Mouse (Mus musculus) kidney, embryonic 16.5 days (tissue): ENCODE measurements around the gene Ptprj. TPM values are rescaled to one million over a fixed set of nuclear protein-coding genes. Genes with fewer than 3 reads are reported as not detected.
"Not testable (repeated sequence)": the region's sequence is repeated elsewhere in the genome, so short reads cannot be mapped to it uniquely, and the experiment has no call there.

ENCODE experiments used
- ATAC-seq: fragments of 200-750 bp; cut with Nextera tagmentation; 2 replicates; pipeline ENCODE4 v1.8.0; 2017; ENCODE audit warnings: moderate TSS enrichment; ENCODE audit not compliant: low FRiP score, low TSS enrichment
- H3K27ac ChIP-seq: fragments of 300-500 bp; sonication (generic); 2 replicates; pipeline ENCODE4 v1.5.1; 2014; ENCODE audit warnings: low read length
- H3K27me3 ChIP-seq: fragments of 300-500 bp; sonication (generic); 2 replicates; pipeline ENCODE4 v1.6.1; 2014; ENCODE audit warnings: low read length, control low read depth, mixed read lengths; ENCODE audit not compliant: insufficient read depth
- H3K36me3 ChIP-seq: fragments of 300-500 bp; sonication (generic); 2 replicates; pipeline ENCODE4 v1.6.1; 2014; ENCODE audit warnings: low read length, control low read depth, mixed read lengths; ENCODE audit not compliant: insufficient read depth
- H3K4me1 ChIP-seq: fragments of 300-500 bp; sonication (generic); 2 replicates; pipeline ENCODE4 v1.6.1; 2014; ENCODE audit warnings: low read length, control low read depth, mixed read lengths; ENCODE audit not compliant: insufficient read depth
- H3K4me2 ChIP-seq: fragments of 300-500 bp; sonication (generic); replicated peaks from 2 replicates; pipeline ENCODE4 v1.6.1; 2014; ENCODE audit warnings: low read depth, low read length
- H3K4me3 ChIP-seq: fragments of 300-500 bp; sonication (generic); 2 replicates; pipeline ENCODE4 v1.5.1; 2014; ENCODE audit warnings: mild to moderate bottlenecking, low read length
- H3K9ac ChIP-seq: fragments of 300-500 bp; sonication (generic); replicated peaks from 2 replicates; pipeline ENCODE4 v1.6.1; 2014; ENCODE audit warnings: low read length
- H3K9me3 ChIP-seq: fragments of 300-500 bp; sonication (generic); 2 replicates; pipeline ENCODE4 v1.6.1; 2016; ENCODE audit warnings: low read length, control low read depth
- WGBS: fragments of 180-500 bp; shearing (Covaris S2); extraction: QIAGEN DNeasy Blood & Tissue Kit; methylation state at CpG from one replicate; pipeline ENCODE4 v1.1.7; 2014; 5-methylcytosine and 5-hydroxymethylcytosine counted together
- polyA plus RNA-seq: library from polyadenylated mRNA; unstranded; fragments of >200 nt; fragmentation: Nextera tagmentation; extraction: Ambion mirVana; gene quantifications from 2 replicates; pipeline ENCODE4 v1.2.1, GENCODE M21; 2015

Ptprj gene
- polyA plus RNA-seq, 1 experiment from 2014 or later = 7.0 TPM

GRCm38 (mm10) chr2:90572126-90572525 lies 8.3 kb downstream of the Ptprj start:
- no peak for ATAC-seq
- no peak overlapping the region for H3K27ac ChIP-seq
- WGBS = 32% methylated on average over 5 of the region's 5 CpGs

DNA sequence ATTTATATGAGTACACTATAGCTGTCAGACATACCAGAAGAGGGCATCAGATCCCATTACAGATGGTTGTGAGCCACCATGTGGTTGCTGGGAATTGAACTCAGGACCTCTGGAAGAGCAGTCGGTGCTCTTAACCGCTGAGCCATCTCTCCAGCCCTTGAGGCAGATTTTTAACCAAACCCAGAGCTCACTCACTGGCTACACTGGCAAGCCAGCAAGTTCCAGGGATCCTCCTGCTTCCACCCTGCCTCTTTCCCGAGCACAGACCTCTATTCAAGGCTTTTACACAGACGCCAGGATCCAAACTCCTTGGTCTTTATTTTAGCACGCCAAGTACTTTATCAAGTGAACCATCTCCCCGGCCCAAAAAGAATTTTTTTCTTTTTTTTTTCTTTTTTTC lies 9.0 kb downstream of the Ptprj start:
- not testable (repeated sequence) for H3K9me3 ChIP-seq, H3K4me2 ChIP-seq, H3K36me3 ChIP-seq, H3K27me3 ChIP-seq, ATAC-seq, H3K9ac ChIP-seq, H3K4me3 ChIP-seq, H3K27ac ChIP-seq
- 82% methylated on average over 6 of the region's 6 CpGs for WGBS
- H3K4me1 ChIP-seq = peaks cover 12% of the 10 kb centered on the region

More at GRCm38 (mm10) chr2:90572126-90572525, 8.3 kb downstream of the Ptprj start:
- peaks cover 16% of the 10 kb centered on the region for H3K4me1 ChIP-seq
- H3K4me3 ChIP-seq = no peak overlapping the region
- no peak overlapping the region for H3K9ac ChIP-seq
- H3K36me3 ChIP-seq = no peaks in the 10 kb centered on the region
- H3K4me2 ChIP-seq = no peak overlapping the region; the same call in 1 of the 2 replicates
- no peaks in the 10 kb centered on the region for H3K9me3 ChIP-seq
- no peaks in the 10 kb centered on the region for H3K27me3 ChIP-seq

DNA sequence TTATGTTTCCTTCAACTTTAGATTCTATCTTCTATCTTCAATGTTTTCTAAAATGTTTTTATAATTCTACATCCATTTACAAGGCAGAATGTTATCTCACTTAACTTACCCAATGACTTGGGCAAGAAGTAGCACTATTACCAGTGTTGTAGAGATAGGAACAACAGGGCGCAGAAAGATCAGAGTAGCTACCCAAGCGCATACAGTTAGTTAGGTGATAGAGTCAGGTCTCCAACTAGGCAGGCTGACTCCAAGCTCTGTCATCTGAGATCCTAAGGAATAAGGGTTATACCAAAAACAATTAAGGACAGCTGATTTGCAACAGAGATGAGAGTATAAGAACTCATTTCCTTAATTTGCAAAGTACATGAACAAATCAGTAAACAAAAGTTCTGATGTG lies 9.6 kb downstream of the Ptprj start:
- no peak for ATAC-seq
- H3K4me3 ChIP-seq = no peak overlapping the region
- no peak overlapping the region for H3K4me2 ChIP-seq
- H3K4me1 ChIP-seq = peaks cover 12% of the 10 kb centered on the region
- H3K36me3 ChIP-seq = no peaks in the 10 kb centered on the region
- no peaks in the 10 kb centered on the region for H3K9me3 ChIP-seq
- 97% methylated on average over 2 of the region's 2 CpGs for WGBS
- no peak overlapping the region for H3K27ac ChIP-seq
- no peaks in the 10 kb centered on the region for H3K27me3 ChIP-seq
- no peak overlapping the region for H3K9ac ChIP-seq

DNA sequence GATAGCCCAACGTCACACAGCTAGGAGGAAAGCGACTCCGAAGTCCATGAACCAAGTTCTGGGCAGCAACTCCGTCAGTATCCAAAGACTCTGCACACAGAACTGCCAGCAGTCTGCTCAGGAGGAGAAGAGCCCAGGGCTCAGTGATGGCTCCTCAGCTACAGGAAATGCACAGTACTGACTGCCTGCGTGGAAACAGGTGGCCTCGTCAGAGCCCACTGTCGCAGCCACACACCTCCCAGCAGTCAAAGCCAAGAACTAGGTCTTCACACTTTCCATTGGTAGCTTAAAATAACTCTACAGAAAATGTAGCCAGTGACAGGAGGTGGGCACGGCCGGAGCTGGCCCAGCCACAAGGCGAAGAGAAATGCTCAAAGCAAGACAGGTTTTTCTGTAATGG lies 10.2 kb downstream of the Ptprj start:
- ATAC-seq = no peak
- no peaks in the 10 kb centered on the region for H3K36me3 ChIP-seq
- no peak overlapping the region for H3K4me3 ChIP-seq
- no peak overlapping the region for H3K4me2 ChIP-seq
- H3K27ac ChIP-seq = no peak overlapping the region
- WGBS = 86% methylated on average over 10 of the region's 10 CpGs
- H3K9ac ChIP-seq = no peak overlapping the region
- H3K9me3 ChIP-seq = no peaks in the 10 kb centered on the region
- H3K4me1 ChIP-seq = peaks cover 12% of the 10 kb centered on the region
- H3K27me3 ChIP-seq = no peaks in the 10 kb centered on the region

DNA sequence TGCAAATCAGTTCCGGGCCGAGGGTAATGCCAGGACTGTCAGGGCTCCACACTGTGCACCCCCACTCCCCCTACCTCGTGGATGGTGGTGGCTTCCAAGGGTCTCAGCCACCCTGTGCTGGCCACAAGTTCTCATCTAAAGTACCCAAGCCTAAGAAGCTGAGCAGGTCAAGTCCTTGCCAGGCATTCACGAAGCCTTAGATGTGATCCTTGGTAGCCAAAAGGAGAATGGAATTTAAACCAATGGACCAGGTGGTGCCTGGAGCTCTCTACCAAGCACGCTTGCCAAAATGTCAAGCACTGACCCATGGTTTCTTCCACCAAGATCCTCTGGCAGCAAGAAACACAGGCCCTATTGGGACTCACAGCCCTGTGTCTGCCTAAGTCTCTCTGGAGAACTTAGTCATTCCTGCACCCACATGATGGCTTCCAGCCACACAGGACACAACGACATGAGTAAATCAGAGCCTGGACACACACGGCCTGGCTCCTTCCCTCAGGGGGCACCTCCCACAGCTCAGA lies 11.4 kb downstream of the Ptprj start:
- Histone ChIP-seq H3K27me3 (no peaks in the 10 kb centered on the region), H3K9me3 (no peaks in the 10 kb centered on the region), H3K27ac (no peak overlapping the region), H3K4me3 (no peak overlapping the region), H3K4me2 (no peak overlapping the region), H3K4me1 (peaks cover 14% of the 10 kb centered on the region), H3K9ac (no peak overlapping the region), H3K36me3 (no peaks in the 10 kb centered on the region)
- WGBS = 78% methylated on average over 7 of the region's 7 CpGs
- no peak for ATAC-seq

GRCm38 (mm10) chr2:90568091-90568490 lies 12.4 kb downstream of the Ptprj start:
- no peak overlapping the region for H3K27ac ChIP-seq
- H3K9ac ChIP-seq = no peak overlapping the region
- no peak for ATAC-seq
- H3K4me2 ChIP-seq = no peak overlapping the region
- H3K9me3 ChIP-seq = no peaks in the 10 kb centered on the region
- H3K36me3 ChIP-seq = no peaks in the 10 kb centered on the region
- WGBS = 86% methylated on average over 7 of the region's 7 CpGs
- no peak overlapping the region for H3K4me3 ChIP-seq
- no peaks in the 10 kb centered on the region for H3K27me3 ChIP-seq
- peaks cover 13% of the 10 kb centered on the region for H3K4me1 ChIP-seq

GRCm38 (mm10) chr2:90566773-90567528 lies 13.5 kb downstream of the Ptprj start:
- H3K27me3 ChIP-seq = no peaks in the 10 kb centered on the region
- no peak overlapping the region for H3K4me2 ChIP-seq
- ATAC-seq = no peak
- H3K9ac ChIP-seq = no peak overlapping the region
- H3K4me1 ChIP-seq = peaks cover 15% of the 10 kb centered on the region
- H3K36me3 ChIP-seq = no peaks in the 10 kb centered on the region
- WGBS = 80% methylated on average over 8 of the region's 8 CpGs
- no peaks in the 10 kb centered on the region for H3K9me3 ChIP-seq
- H3K4me3 ChIP-seq = no peak overlapping the region
- peak overlapping the region; percentile 3; the same call in 1 of the 2 replicates for H3K27ac ChIP-seq

DNA sequence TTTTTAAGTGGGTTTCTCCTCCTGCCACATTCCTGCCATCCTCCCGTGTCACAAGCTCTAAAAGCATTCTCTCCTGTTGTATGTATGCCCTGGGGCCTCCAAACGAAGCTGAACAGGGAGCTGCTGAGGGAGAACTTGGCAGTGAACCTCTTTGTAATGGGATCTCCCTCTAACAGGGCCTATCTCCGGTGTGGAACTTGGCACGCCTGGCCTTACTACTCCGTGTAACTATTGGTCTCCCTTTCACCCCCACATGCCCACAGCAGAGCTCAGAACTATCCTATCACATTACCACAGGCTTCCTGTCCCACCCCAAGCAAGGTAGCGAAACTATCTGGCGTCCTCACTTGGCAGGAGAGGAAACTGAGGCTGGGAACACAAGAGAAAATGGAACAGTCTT lies 14.4 kb downstream of the Ptprj start:
- H3K9me3 ChIP-seq = no peaks in the 10 kb centered on the region
- WGBS = 24% methylated on average over 7 of the region's 7 CpGs
- H3K4me1 ChIP-seq = peaks cover 16% of the 10 kb centered on the region
- H3K9ac ChIP-seq = no peak overlapping the region
- no peaks in the 10 kb centered on the region for H3K27me3 ChIP-seq
- no peak overlapping the region for H3K4me2 ChIP-seq
- peak overlapping the region; percentile 69 for H3K27ac ChIP-seq
- no peaks in the 10 kb centered on the region for H3K36me3 ChIP-seq
- no peak overlapping the region for H3K4me3 ChIP-seq
- ATAC-seq = peak; percentile 62; the same call in 1 of the 2 replicates

DNA sequence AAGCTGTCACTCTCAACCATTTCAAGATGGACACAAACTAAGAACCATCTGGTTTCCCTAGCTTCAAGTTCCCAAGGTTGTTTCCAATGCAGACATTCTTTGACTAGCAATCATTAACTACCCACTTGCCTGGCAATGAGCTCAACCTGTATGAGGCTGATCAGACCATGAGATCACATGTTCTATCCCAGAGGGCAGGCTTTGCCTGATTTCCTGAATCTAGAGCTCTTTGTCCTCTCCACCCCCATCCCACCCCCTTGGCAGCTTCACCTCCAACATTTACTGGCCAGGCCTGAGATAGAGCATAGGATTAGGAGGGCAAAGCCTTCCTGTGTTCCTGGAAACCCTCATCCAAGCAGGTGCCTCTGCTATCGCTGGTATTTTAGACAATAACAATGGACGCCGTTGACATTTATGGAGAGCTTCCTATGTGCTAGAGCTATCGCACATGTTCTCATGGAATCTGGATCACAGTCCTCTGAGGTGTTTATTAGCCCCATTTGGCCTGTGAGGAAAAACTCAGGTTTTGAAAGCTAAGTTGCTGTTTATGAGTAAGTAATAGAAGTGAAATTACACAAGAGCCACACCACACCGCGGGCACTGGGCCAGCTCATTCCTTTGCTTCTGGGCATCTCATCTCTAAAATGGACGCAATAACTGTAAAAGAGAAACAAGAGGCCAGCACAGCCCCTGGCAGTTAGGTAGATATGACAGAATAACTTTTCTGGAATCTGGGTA lies 15.1 kb downstream of the Ptprj start:
- peaks cover 16% of the 10 kb centered on the region for H3K4me1 ChIP-seq
- no peak overlapping the region for H3K4me2 ChIP-seq
- no peak overlapping the region for H3K9ac ChIP-seq
- peak overlapping the region; percentile 69 for H3K27ac ChIP-seq
- H3K27me3 ChIP-seq = no peaks in the 10 kb centered on the region
- ATAC-seq = peak; percentile 87
- WGBS = 87% methylated on average over 7 of the region's 7 CpGs
- no peak overlapping the region for H3K4me3 ChIP-seq
- H3K9me3 ChIP-seq = no peaks in the 10 kb centered on the region
- H3K36me3 ChIP-seq = no peaks in the 10 kb centered on the region

DNA sequence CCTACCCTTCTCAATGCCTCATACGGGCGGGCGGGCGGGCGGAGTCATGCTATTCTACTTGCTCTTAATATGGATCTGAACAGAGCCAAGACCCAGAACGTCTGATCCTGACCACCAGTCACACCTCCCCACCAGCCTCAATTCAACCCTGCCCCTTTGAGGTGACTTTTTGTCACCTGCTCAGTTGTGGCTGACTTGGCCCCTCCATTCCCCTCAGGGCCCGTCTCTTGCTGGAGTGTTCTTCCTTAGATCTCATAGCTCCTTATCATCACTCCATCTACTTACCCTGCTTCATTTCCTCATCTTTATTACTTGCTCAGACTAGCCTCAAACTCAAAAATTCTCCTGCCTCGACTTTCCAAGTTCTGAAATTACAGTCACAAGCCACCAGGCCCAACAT lies 15.9 kb downstream of the Ptprj start:
- Histone ChIP-seq H3K4me2 (no peak overlapping the region), H3K4me3 (no peak overlapping the region), H3K4me1 (peaks cover 16% of the 10 kb centered on the region), H3K9ac (no peak overlapping the region), H3K27ac (peak overlapping the region; percentile 27), H3K27me3 (no peaks in the 10 kb centered on the region), H3K36me3 (no peaks in the 10 kb centered on the region), H3K9me3 (no peaks in the 10 kb centered on the region)
- 72% methylated on average over 8 of the region's 8 CpGs for WGBS
- no peak for ATAC-seq
